Mouse (Mus musculus) cerebellum, postnatal 4 days (tissue): ENCODE results near the gene Olfr969.
"Not testable (repeated sequence)": the region's sequence is repeated elsewhere in the genome, so short reads cannot be mapped to it uniquely, and the experiment has no call there.

Source experiments
- DNase-seq, 2 experiments: peaks; one replicate each; pipeline ENCODE4 v3.0.0; 2022; ENCODE audit warnings: low spot score in 2 of 2, mixed read lengths in 1 of 2

Olfr969 gene

GRCm38 (mm10) chr9:39790558-39790957 lies at the start of gene Olfr969:
Gene Olfr969 (plus strand): TSS chr9:39790945.
- no peak for DNase-seq

GRCm38 (mm10) chr9:39745949-39746348 lies 44.8 kb upstream of the Olfr969 start, which contains the start of gene Olfr967:
Gene Olfr967 (plus strand): TSS chr9:39746249.
- DNase-seq = no peak

DNA sequence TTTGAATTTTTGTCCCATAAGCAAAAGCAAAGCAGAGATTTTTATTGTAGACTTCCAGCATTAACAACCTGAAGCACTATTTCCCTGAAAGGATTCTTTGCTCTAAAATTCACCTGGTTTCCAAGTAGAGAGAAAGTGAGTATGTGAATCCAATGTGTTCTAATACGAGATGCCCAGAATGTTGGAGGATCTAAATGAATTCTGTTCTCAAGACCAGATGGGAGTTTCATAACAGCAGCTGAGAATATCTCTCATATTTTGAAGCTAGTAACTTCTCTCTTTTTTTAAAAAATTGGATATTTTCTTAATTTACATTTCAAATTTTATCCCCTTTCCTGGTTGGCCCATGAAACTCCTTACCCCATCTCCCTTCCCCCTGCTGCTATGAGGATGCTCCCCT lies 44.3 kb upstream of the Olfr969 start:
- no peak for DNase-seq

DNA sequence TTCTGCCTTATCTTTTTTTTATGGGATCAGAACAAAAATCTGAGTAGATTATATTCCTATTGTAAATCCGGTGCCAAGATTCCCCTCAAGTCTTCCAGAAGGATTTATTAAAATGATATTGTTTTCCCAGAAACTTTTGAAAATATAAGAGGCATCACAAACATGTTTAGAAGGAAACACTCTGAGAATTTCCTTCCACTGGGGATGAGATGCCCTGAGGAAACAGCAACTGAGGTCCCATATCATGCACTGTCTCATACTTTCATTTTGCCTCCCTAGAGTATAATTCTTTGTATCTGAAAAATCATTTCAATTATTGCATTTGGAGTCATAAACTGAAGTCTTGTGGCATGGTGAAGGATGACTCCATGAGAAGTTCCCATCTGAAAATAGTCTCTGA lies 7.6 kb upstream of the Olfr969 start, which contains the start of gene Olfr968:
Gene Olfr968 (minus strand): TSS at position 101 of the 400 bp plus-strand sequence.
- no peak for DNase-seq

DNA sequence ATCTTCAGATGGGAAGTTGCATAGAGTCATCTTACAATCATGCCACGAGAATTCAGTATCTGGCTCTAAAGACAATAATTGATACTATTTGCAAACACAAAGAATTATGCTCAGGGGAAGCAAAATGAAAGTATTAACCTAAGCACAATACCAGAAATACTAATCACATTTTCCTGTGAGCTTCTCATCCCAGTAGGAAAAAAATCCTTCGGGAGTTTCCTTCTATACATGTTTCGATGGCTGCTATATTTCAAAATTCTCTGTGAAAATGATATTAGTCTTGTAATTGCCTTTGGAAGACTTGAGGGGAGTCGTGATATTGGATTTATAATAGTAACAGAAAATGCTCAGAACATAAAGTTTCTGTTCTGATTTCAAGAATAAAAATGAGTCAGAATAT lies 17.8 kb downstream of the Olfr969 start, which contains the start of gene Olfr970:
Gene Olfr970 (plus strand): TSS at position 301 of the 400 bp plus-strand sequence.
- no peak for DNase-seq

DNA sequence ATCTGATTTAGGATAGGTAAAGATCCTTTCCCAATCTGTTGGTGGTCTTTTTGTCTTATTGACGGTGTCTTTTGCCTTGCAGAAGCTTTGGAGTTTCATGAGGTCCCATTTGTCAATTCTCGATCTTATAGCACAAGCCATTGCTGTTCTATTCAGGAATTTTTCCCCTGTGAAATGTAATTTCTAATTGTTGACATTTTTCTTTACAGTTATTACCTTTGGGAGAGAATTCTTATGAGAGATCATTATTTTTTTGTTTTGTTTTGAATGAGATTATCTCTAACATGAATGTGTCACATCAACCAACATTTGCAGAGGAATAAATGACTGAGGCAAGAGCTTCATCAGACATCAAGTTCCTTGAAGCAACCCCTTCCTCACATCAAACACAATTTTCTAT lies 45.8 kb downstream of the Olfr969 start, which contains the start of gene Olfr971:
Gene Olfr971 (plus strand): TSS at position 301 of the 400 bp plus-strand sequence.
- not testable (repeated sequence) for DNase-seq
